Mouse (Mus musculus) lung, postnatal 0 days (tissue): ENCODE data around the gene Gm37240.

Experiments used
- CTCF ChIP-seq: IDR thresholded peaks from 2 replicates; pipeline ENCODE4 v1.5.1; 2016; ENCODE audit warnings: antibody characterized with exemption, mild to moderate bottlenecking
- EP300 ChIP-seq: IDR thresholded peaks from 2 replicates; pipeline ENCODE4 v1.6.1; 2016; ENCODE audit warnings: antibody characterized with exemption, mild to moderate bottlenecking, control low read depth

GRCm38 (mm10) chr3:84771980-84772379 lies 1115.3 kb downstream of the Gm37240 start:
- TF ChIP-seq CTCF (no peak), EP300 (no peak)
